Comparison of ENCODE assay signal across 29 mouse cellular contexts in genomic region chr7:113815726-113816125, GRCm38 (mm10). TPM values are rescaled to one million over a fixed set of nuclear protein-coding genes. Genes with fewer than 3 reads are reported as not detected.
DNase-seq lines count a peak whose midpoint lies in the region; ATAC-seq lines count a peak whose summit lies in the region.
"Had no signal": no experiment of that assay in that cellular context is flagged by ENCODE, and none has a peak within 500 bp of the region (broad histone marks: within the 10 kb centered on the region; RNA-seq: fewer than 3 reads in every experiment).

No protein-coding gene starts in this region.

- H3K9me3 ChIP-seq in heart, embryonic 11.5 days (replicated peaks; ENCODE audit: control insufficient read depth, low read length): no peaks in the 10 kb centered on the region
- no peaks in the 10 kb centered on the region for H3K9me3 ChIP-seq in intestine, embryonic 16.5 days (ENCODE audit: control insufficient read depth, low read length)
- H3K9me3 ChIP-seq: embryonic facial prominence, embryonic 12.5 days; hindbrain, embryonic 13.5 days; midbrain, embryonic 13.5 days had no signal

- ATAC-seq in heart, embryonic 11.5 days (replicated peaks; ENCODE audit: insufficient number of reproducible peaks, low FRiP score, low TSS enrichment): no peak
- no peak for ATAC-seq in intestine, embryonic 16.5 days
- ATAC-seq: forebrain, embryonic 14.5 days; midbrain, embryonic 13.5 days had no signal

- no peak overlapping the region for H3K4me3 ChIP-seq in heart, embryonic 11.5 days (ENCODE audit: low read depth, low read length)
- H3K4me3 ChIP-seq in intestine, embryonic 16.5 days (ENCODE audit: low read length): peak overlapping the region; percentile 10; the same call in 1 of the 2 replicates
- H3K4me3 ChIP-seq: embryonic facial prominence, embryonic 12.5 days; hindbrain, embryonic 13.5 days; midbrain, embryonic 13.5 days; neural tube, embryonic 13.5 days had no signal

- 65% methylated on average over 5 of the region's 5 CpGs for WGBS in heart, embryonic 11.5 days (ENCODE audit: insufficient replicate concordance)
- 62% methylated on average over 5 of the region's 5 CpGs for WGBS in intestine, embryonic 16.5 days

- intact Hi-C loops in heart, postnatal 10 days (cut with DNase I): no loop called here
- intact Hi-C loops in left cerebral cortex, postnatal 4 days (cut with DNase I): no loop called here

- DNase-seq in cerebellum, adult 11-12 months: peak; percentile 54
- DNase-seq in cerebellum, adult 9-10 months: no peak
- no peak for DNase-seq in heart, postnatal 10 days
- DNase-seq in brain, adult 2 months (ENCODE audit: low read depth, low spot score): peak; percentile 41
- no peak for DNase-seq in left cerebral cortex, postnatal 4 days
- DNase-seq: adrenal gland, adult 8-10 months; embryo, embryonic 11 days; gastrocnemius, postnatal 25 days; heart, adult 18-20 months; layer of hippocampus, adult 9-11 months; liver; lung, adult 2 months; lung, postnatal 10 days; right cerebral cortex, postnatal 4 days; thymus, adult 18-20 months; thymus, postnatal 25 days had no signal

- no peak overlapping the region for H3K4me2 ChIP-seq in heart, embryonic 11.5 days
- peak overlapping the region; percentile 2; the same call in 1 of the 2 replicates for H3K4me2 ChIP-seq in intestine, embryonic 16.5 days (ENCODE audit: low read depth, low read length)
- H3K4me2 ChIP-seq: embryonic facial prominence, embryonic 12.5 days; hindbrain, embryonic 13.5 days; midbrain, embryonic 13.5 days; neural tube, embryonic 13.5 days had no signal

- H3K4me1 ChIP-seq in heart, embryonic 11.5 days (ENCODE audit: control insufficient read depth, insufficient read depth, low read length): peaks cover 49% of the 10 kb centered on the region
- H3K4me1 ChIP-seq in intestine, embryonic 16.5 days (ENCODE audit: control insufficient read depth, insufficient read depth, low read length): peaks cover 22% of the 10 kb centered on the region
- H3K4me1 ChIP-seq: embryonic facial prominence, embryonic 12.5 days had no signal

- H3K27me3 ChIP-seq in heart, embryonic 11.5 days (ENCODE audit: control insufficient read depth, insufficient read depth, low read length): no peaks in the 10 kb centered on the region
- H3K27me3 ChIP-seq in intestine, embryonic 16.5 days (replicated peaks; ENCODE audit: control insufficient read depth, insufficient read depth, low read length): no peaks in the 10 kb centered on the region
- H3K27me3 ChIP-seq: embryonic facial prominence, embryonic 12.5 days had no signal

- H3K27ac ChIP-seq in heart, embryonic 11.5 days (ENCODE audit: low read depth, low read length): 0 out of 2 replicates have a peak overlapping the region, but pooled peaks have one; percentile 0
- H3K27ac ChIP-seq in intestine, embryonic 16.5 days (ENCODE audit: low read length): no peak overlapping the region
- H3K27ac ChIP-seq: embryonic facial prominence, embryonic 12.5 days; hindbrain, embryonic 13.5 days; kidney, postnatal 0 days; liver, embryonic 14.5 days; macrophage; midbrain, embryonic 13.5 days; neural tube, embryonic 13.5 days; stomach, postnatal 0 days had no signal

- no peaks in the 10 kb centered on the region for H3K36me3 ChIP-seq in heart, embryonic 11.5 days (ENCODE audit: control insufficient read depth, insufficient read depth, low read length)
- no peaks in the 10 kb centered on the region for H3K36me3 ChIP-seq in intestine, embryonic 16.5 days (ENCODE audit: control insufficient read depth, insufficient read depth, low read length)
- H3K36me3 ChIP-seq: embryonic facial prominence, embryonic 12.5 days; G1E; hindbrain, embryonic 13.5 days; midbrain, embryonic 13.5 days; neural tube, embryonic 13.5 days had no signal

- H3K9ac ChIP-seq in heart, embryonic 11.5 days (ENCODE audit: low read depth, low read length): no peak overlapping the region
- no peak overlapping the region for H3K9ac ChIP-seq in intestine, embryonic 16.5 days (ENCODE audit: low read depth, low read length)
- H3K9ac ChIP-seq: embryonic facial prominence, embryonic 12.5 days; hindbrain, embryonic 13.5 days; liver, embryonic 14.5 days; midbrain, embryonic 13.5 days; neural tube, embryonic 13.5 days had no signal

RNA-seq across cellular contexts. Expression of gene Spon1, which starts 49.9 kb away (rescaled TPM):
- 79.7 and 100 TPM in 2 replicates for polyA plus RNA-seq in heart, embryonic 11.5 days (2014; fragmentation: Nextera tagmentation; extraction: Ambion mirVana)
- 10 to 100 TPM; 14.5 to 17.5 TPM for total RNA-seq in heart, postnatal 10 days (2021)
- polyA plus RNA-seq in intestine, embryonic 16.5 days (2015; fragmentation: Nextera tagmentation; extraction: Ambion mirVana): 8.2 and 8.9 TPM in 2 replicates
- total RNA-seq in left cerebral cortex, postnatal 4 days (2021): 10 to 100 TPM; 35.7 to 38.3 TPM
- total RNA-seq: megakaryocyte-erythroid progenitor cell, adult 5-6 weeks had no signal
- polyA plus RNA-seq: G1E, macrophage had no signal

Comparison
In these comparisons a context has a peak if more than half of its experiments do, and no peak if none do; other contexts are left out.
1. DNase-seq: peak in cerebellum, adult 11-12 months (single experiment) and brain, adult 2 months (single experiment); none in cerebellum, adult 9-10 months (single experiment), heart, postnatal 10 days (0 of 2) and left cerebral cortex, postnatal 4 days (single experiment).